Mouse (Mus musculus) embryonic fibroblast, embryonic 13.5 days (primary cell): ENCODE measurements around the gene Zbtb12.

Source experiments
- CTCF ChIP-seq: IDR thresholded peaks from 2 replicates; pipeline ENCODE4 v1.5.1; 2011; ENCODE audit warnings: mild to moderate bottlenecking, control low read depth, low read length, moderate library complexity, borderline replicate concordance; ENCODE audit not compliant: insufficient read depth
- POLR2A ChIP-seq: IDR thresholded peaks from 2 replicates; pipeline ENCODE4 v1.6.1; 2011; ENCODE audit warnings: low read depth, mild to moderate bottlenecking, control low read depth, low read length, moderate library complexity

DNA sequence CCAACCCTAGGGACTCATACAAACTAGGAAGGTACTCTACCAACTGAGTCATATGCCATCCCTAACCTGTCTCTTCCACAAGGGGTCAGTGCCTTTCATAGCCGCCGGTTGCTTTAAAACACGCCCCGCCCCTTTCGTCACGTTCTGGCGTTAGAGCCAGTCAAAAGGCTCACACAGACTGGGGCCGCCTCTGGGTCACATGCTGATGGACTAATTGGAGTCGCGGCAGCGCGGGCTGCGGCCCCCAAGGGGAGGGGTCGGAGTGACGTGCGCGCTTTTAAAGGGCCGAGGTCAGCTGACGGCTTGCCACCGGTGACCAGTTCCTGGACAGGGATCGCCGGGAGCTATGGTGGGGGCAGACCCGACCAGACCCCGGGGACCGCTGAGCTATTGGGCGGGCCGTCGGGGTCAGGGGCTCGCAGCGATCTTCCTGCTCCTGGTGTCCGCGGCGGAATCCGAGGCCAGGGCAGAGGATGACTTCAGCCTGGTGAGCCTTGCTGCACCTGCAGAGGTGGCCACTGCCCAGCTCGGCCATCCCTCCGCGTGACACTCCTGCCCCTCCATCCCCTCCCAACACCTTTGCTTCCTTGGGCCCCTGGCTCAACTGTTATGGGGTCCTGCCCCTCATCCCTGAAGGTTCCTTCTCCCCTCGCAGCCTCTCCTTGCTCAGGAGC, 51.9 kb downstream of the Zbtb12 start, which contains the start of gene Neu1:
- peak; percentile 81 for TF ChIP-seq POLR2A
- TF ChIP-seq CTCF, result peak; percentile 13; the same call in 1 of the 2 replicates
